Mouse (Mus musculus): ENCODE data around the gene Pusl1.

Gene Pusl1

GRCm38 (mm10) chr4:155841651-155842270, 49.8 kb downstream of the Pusl1 start:
- DNase-seq (ENCODE audit: low spot score) = peak; percentile 19

GRCm38 (mm10) chr4:155841003-155841454, 50.6 kb downstream of the Pusl1 start:
- DNase-seq (ENCODE audit: low spot score) = peak; percentile 70

GRCm38 (mm10) chr4:155840076-155841002, 51.2 kb downstream of the Pusl1 start:
- peak; percentile 7 for DNase-seq (ENCODE audit: low spot score)

GRCm38 (mm10) chr4:155839483-155839910, 52.1 kb downstream of the Pusl1 start, which contains the start of gene Mxra8:
Mxra8 (plus strand) TSS chr4:155839680.
- DNase-seq (ENCODE audit: low spot score) = peak; percentile 67

- DNase-seq (ENCODE audit: low spot score) = no peak
Measured at GRCm38 (mm10) chr4:155838187-155839153, 53.1 kb downstream of the Pusl1 start.

All from retina, embryonic 14.5 days (tissue).